Mouse (Mus musculus) heart, adult 2 months (tissue): ENCODE results near the gene Atp2b2.

Experiments used
- CTCF ChIP-seq: fragments of 200-600 bp; IDR thresholded peaks from 2 replicates; pipeline ENCODE4 v1.8.1; 2022; ENCODE audit warnings: antibody characterized with exemption, mild to moderate bottlenecking, moderate library complexity
- POLR2A ChIP-seq: fragments of 200-500 bp; IDR thresholded peaks from 2 replicates; pipeline ENCODE4 v1.6.1; 2011; ENCODE audit warnings: mild to moderate bottlenecking, low read depth, low read length, control low read depth; ENCODE audit not compliant: insufficient read depth

DNA sequence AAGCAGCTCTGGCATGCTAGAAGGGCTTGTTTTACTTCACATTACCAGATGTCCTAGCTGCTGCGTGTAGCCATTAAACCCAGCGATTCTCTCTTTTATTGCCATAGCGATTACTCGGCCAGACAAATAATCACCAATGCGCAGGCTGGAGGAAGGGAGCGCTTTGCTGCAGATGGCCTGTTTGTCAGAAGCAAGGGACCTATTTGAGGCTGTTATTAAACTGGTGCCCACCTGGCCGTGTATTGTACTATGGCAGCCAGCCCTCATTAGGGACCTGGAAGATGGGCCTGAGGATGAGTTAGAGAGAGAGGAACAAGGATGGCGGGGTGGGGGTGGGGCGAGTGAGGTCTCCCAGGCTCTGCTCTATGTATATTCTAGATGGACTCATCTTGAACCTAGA lies 243.1 kb downstream of the Atp2b2 start:
- TF ChIP-seq POLR2A (no peak), CTCF (no peak)
